Mouse (Mus musculus): Measurements from ENCODE around the gene Tbc1d22b. TPM values are rescaled to one million over a fixed set of nuclear protein-coding genes. Genes with fewer than 3 reads are reported as not detected.

Tbc1d22b gene
- total RNA-seq, 2 experiments from 2014 or later: 8.0 to 8.2 TPM

- DNase-seq: no peak
- intact Hi-C loops (cut with DNase I; ENCODE audit: low total_unique reads): no loop called here
These were observed 17.7 kb upstream of the Tbc1d22b start for GRCm38 (mm10) chr17:29531757-29532384.

- intact Hi-C loops (cut with DNase I; ENCODE audit: low total_unique reads): no loop called here
- DNase-seq: no peak
These were observed 15.7 kb upstream of the Tbc1d22b start for GRCm38 (mm10) chr17:29533866-29534265.

- no peak for DNase-seq
- intact Hi-C loops (cut with DNase I; ENCODE audit: low total_unique reads): no loop called here
These were observed 9.2 kb upstream of the Tbc1d22b start for GRCm38 (mm10) chr17:29540426-29540825.

- intact Hi-C loops (cut with DNase I; ENCODE audit: low total_unique reads): no loop called here
- peak; percentile 84 for DNase-seq
These were observed 8.2 kb upstream of the Tbc1d22b start for GRCm38 (mm10) chr17:29541419-29541818.

- intact Hi-C loops (cut with DNase I; ENCODE audit: low total_unique reads): no loop called here
- no peak for DNase-seq
These were observed 6.5 kb upstream of the Tbc1d22b start for GRCm38 (mm10) chr17:29542831-29543690.

- DNase-seq: no peak
- intact Hi-C loops (cut with DNase I; ENCODE audit: low total_unique reads): no loop called here
These were observed 5.5 kb upstream of the Tbc1d22b start for GRCm38 (mm10) chr17:29544064-29544463.

GRCm38 (mm10) chr17:29545241-29545640 lies 4.3 kb upstream of the Tbc1d22b start:
- intact Hi-C loops (cut with DNase I; ENCODE audit: low total_unique reads): no loop called here
- no peak for DNase-seq

- no peak for DNase-seq
- intact Hi-C loops (cut with DNase I; ENCODE audit: low total_unique reads): no loop called here
These were observed 1.1 kb upstream of the Tbc1d22b start for GRCm38 (mm10) chr17:29548494-29548893.

GRCm38 (mm10) chr17:29548994-29549393 lies 591 bp upstream of the Tbc1d22b start:
- intact Hi-C loops (cut with DNase I; ENCODE audit: low total_unique reads): no loop called here
- DNase-seq: no peak

- intact Hi-C loops (cut with DNase I; ENCODE audit: low total_unique reads): no loop called here
These were observed 1.4 kb downstream of the Tbc1d22b start for GRCm38 (mm10) chr17:29551019-29551418.

GRCm38 (mm10) chr17:29552162-29552732 lies 2.7 kb downstream of the Tbc1d22b start, which contains the start of gene Tmem217:
Gene Tmem217, minus strand, starts transcription at chr17:29552385.
- intact Hi-C loops (cut with DNase I; ENCODE audit: low total_unique reads): no loop called here
- DNase-seq: no peak

More at GRCm38 (mm10) chr17:29551019-29551418, 1.4 kb downstream of the Tbc1d22b start:
- DNase-seq: no peak

GRCm38 (mm10) chr17:29554176-29554575 lies 4.6 kb downstream of the Tbc1d22b start:
- DNase-seq: no peak
- intact Hi-C loops (cut with DNase I; ENCODE audit: low total_unique reads): no loop called here

- intact Hi-C loops (cut with DNase I; ENCODE audit: low total_unique reads): no loop called here
- DNase-seq: no peak
These were observed 6.9 kb downstream of the Tbc1d22b start for GRCm38 (mm10) chr17:29556456-29556855.

- intact Hi-C loops (cut with DNase I; ENCODE audit: low total_unique reads): no loop called here
- DNase-seq: no peak
These were observed 7.3 kb downstream of the Tbc1d22b start for GRCm38 (mm10) chr17:29556893-29557292.

GRCm38 (mm10) chr17:29558476-29558875 lies 8.9 kb downstream of the Tbc1d22b start:
- intact Hi-C loops (cut with DNase I; ENCODE audit: low total_unique reads): no loop called here
- no peak for DNase-seq

GRCm38 (mm10) chr17:29565521-29565920 lies 15.9 kb downstream of the Tbc1d22b start:
- intact Hi-C loops (cut with DNase I; ENCODE audit: low total_unique reads): no loop called here
- no peak for DNase-seq

GRCm38 (mm10) chr17:29568435-29568834 lies 18.9 kb downstream of the Tbc1d22b start:
- no peak for DNase-seq
- intact Hi-C loops (cut with DNase I; ENCODE audit: low total_unique reads): no loop called here

GRCm38 (mm10) chr17:29569831-29570230 lies 20.2 kb downstream of the Tbc1d22b start:
- DNase-seq: no peak
- intact Hi-C loops (cut with DNase I; ENCODE audit: low total_unique reads): no loop called here

GRCm38 (mm10) chr17:29579579-29580126 lies 30.1 kb downstream of the Tbc1d22b start:
- no peak for DNase-seq
- intact Hi-C loops (cut with DNase I; ENCODE audit: low total_unique reads): no loop called here

- intact Hi-C loops (cut with DNase I; ENCODE audit: low total_unique reads): no loop called here
- DNase-seq: no peak
These were observed 34.0 kb downstream of the Tbc1d22b start for GRCm38 (mm10) chr17:29583569-29583968.
